Mouse (Mus musculus) lung, embryonic 15.5 days (tissue): ENCODE results near the gene Kif23. TPM values are rescaled to one million over a fixed set of nuclear protein-coding genes. Genes with fewer than 3 reads are reported as not detected.

Experiments
- ATAC-seq: fragments of 200-750 bp; cut with Nextera tagmentation; 2 replicates; pipeline ENCODE4 v1.8.0; 2017; ENCODE audit warnings: moderate number of reproducible peaks, borderline replicate concordance; ENCODE audit not compliant: low FRiP score, low TSS enrichment; ENCODE audit errors: extremely low read depth
- H3K27ac ChIP-seq: fragments of 300-500 bp; sonication (generic); 2 replicates; pipeline ENCODE4 v1.5.1; 2015; ENCODE audit warnings: moderate library complexity, mild to moderate bottlenecking, inconsistent platforms
- H3K27me3 ChIP-seq: fragments of 300-500 bp; sonication (generic); 2 replicates; pipeline ENCODE4 v1.6.1; 2015; ENCODE audit warnings: inconsistent platforms
- H3K36me3 ChIP-seq: fragments of 300-500 bp; sonication (generic); 2 replicates; pipeline ENCODE4 v1.6.1; 2015; ENCODE audit warnings: inconsistent platforms
- H3K4me1 ChIP-seq: fragments of 300-500 bp; sonication (generic); 2 replicates; pipeline ENCODE4 v1.6.1; 2015; ENCODE audit warnings: inconsistent platforms
- H3K4me2 ChIP-seq: fragments of 300-500 bp; sonication (generic); 2 replicates; pipeline ENCODE4 v1.6.1; 2015; ENCODE audit warnings: inconsistent platforms, mild to moderate bottlenecking, moderate library complexity
- H3K4me3 ChIP-seq: fragments of 300-500 bp; sonication (generic); 2 replicates; pipeline ENCODE4 v1.5.1; 2015; ENCODE audit warnings: mild to moderate bottlenecking, inconsistent platforms
- H3K9ac ChIP-seq: fragments of 300-500 bp; sonication (generic); 2 replicates; pipeline ENCODE4 v1.6.1; 2015; ENCODE audit warnings: inconsistent platforms
- H3K9me3 ChIP-seq: fragments of 300-500 bp; sonication (generic); 2 replicates; pipeline ENCODE4 v1.6.1; 2016; ENCODE audit warnings: inconsistent platforms
- WGBS: fragments of 180-500 bp; shearing (Covaris S2); methylation state at CpG from one replicate; pipeline ENCODE4 v1.1.7; 2015; 5-methylcytosine and 5-hydroxymethylcytosine counted together
- polyA plus RNA-seq: library from polyadenylated mRNA; unstranded; fragments of >200 nt; fragmentation: Nextera tagmentation; extraction: Ambion mirVana; gene quantifications from 2 replicates; pipeline ENCODE4 v1.2.1, GENCODE M21; 2015

Gene Kif23
- polyA plus RNA-seq, 1 experiment from 2014 or later: 158 TPM

- Histone ChIP-seq H3K27me3 (peaks cover 12% of the 10 kb centered on the region; the same call in 1 of the 2 replicates), H3K9ac (no peak overlapping the region), H3K36me3 (no peaks in the 10 kb centered on the region), H3K4me1 (peaks cover 2% of the 10 kb centered on the region), H3K4me2 (no peak overlapping the region), H3K27ac (no peak overlapping the region), H3K4me3 (no peak overlapping the region), H3K9me3 (no peaks in the 10 kb centered on the region)
- no peak for ATAC-seq
- 74% methylated on average over 8 of the region's 8 CpGs for WGBS
These were observed 74.2 kb downstream of the Kif23 start for GRCm38 (mm10) chr9:61872246-61872941.

GRCm38 (mm10) chr9:61871839-61872238 is 74.7 kb downstream of the Kif23 start:
- no peak for ATAC-seq
- no peak overlapping the region for H3K27ac ChIP-seq
- WGBS: 86% methylated on average over 6 of the region's 6 CpGs

GRCm38 (mm10) chr9:61867659-61868058 is 78.9 kb downstream of the Kif23 start:
- WGBS: 65% methylated on average over 11 of the region's 11 CpGs
- Histone ChIP-seq H3K4me1 (no peaks in the 10 kb centered on the region), H3K4me3 (no peak overlapping the region), H3K4me2 (no peak overlapping the region), H3K27ac (no peak overlapping the region), H3K9ac (no peak overlapping the region), H3K27me3 (peaks cover 19% of the 10 kb centered on the region; the same call in 1 of the 2 replicates), H3K9me3 (no peaks in the 10 kb centered on the region), H3K36me3 (no peaks in the 10 kb centered on the region)
- ATAC-seq: no peak

More at GRCm38 (mm10) chr9:61871839-61872238, 74.7 kb downstream of the Kif23 start:
- Histone ChIP-seq H3K9me3 (no peaks in the 10 kb centered on the region), H3K4me3 (no peak overlapping the region), H3K36me3 (no peaks in the 10 kb centered on the region), H3K4me1 (no peaks in the 10 kb centered on the region), H3K9ac (no peak overlapping the region), H3K4me2 (no peak overlapping the region), H3K27me3 (peaks cover 10% of the 10 kb centered on the region; the same call in 1 of the 2 replicates)

Other genes starting within 250 kb of the Kif23 start
- 1,214 and 1,323 TPM in 2 replicates for gene Rplp1, start 32.2 kb downstream of the Kif23 start, polyA plus RNA-seq
- 3.3 and 3.4 TPM in 2 replicates for gene Paqr5, start 80.1 kb upstream of the Kif23 start, polyA plus RNA-seq
- gene Glce, start 175.9 kb upstream of the Kif23 start, polyA plus RNA-seq: 20.8 and 21.9 TPM in 2 replicates